Mouse (Mus musculus) megakaryocyte, embryonic 14.5 days (primary cell): Measurements from ENCODE around the gene Sdsl.

Source experiments
- FLI1 ChIP-seq: IDR thresholded peaks from 2 replicates; pipeline ENCODE4 v1.6.1; 2012; ENCODE audit warnings: low read length, inconsistent platforms, mixed read lengths
- GATA1 ChIP-seq: IDR thresholded peaks from 3 replicates; pipeline ENCODE4 v1.6.1; 2012; ENCODE audit warnings: mixed read lengths, low read length, inconsistent platforms, borderline replicate concordance

GRCm38 (mm10) chr5:120505781-120506180 is 33.2 kb upstream of the Sdsl start:
- no peak for TF ChIP-seq GATA1
- no peak for TF ChIP-seq FLI1
